Mouse (Mus musculus) neural tube, embryonic 15.5 days (tissue): ENCODE results near the gene AC134908.4. TPM values are rescaled to one million over a fixed set of nuclear protein-coding genes. Genes with fewer than 3 reads are reported as not detected.

Source experiments
- ATAC-seq: fragments of 200-750 bp; cut with Nextera tagmentation; 2 replicates; pipeline ENCODE4 v1.8.0; 2017; ENCODE audit warnings: mild to moderate bottlenecking, moderate TSS enrichment, moderate library complexity; ENCODE audit not compliant: low FRiP score
- H3K27ac ChIP-seq: fragments of 300-500 bp; sonication (generic); replicated peaks from 2 replicates; pipeline ENCODE4 v1.5.1; 2015; ENCODE audit warnings: mild to moderate bottlenecking, inconsistent platforms
- H3K27me3 ChIP-seq: fragments of 300-500 bp; sonication (generic); replicated peaks from 2 replicates; pipeline ENCODE4 v1.6.1; 2015; ENCODE audit warnings: inconsistent platforms
- H3K36me3 ChIP-seq: fragments of 300-500 bp; sonication (generic); 2 replicates; pipeline ENCODE4 v1.6.1; 2015; ENCODE audit warnings: inconsistent platforms
- H3K4me1 ChIP-seq: fragments of 300-500 bp; sonication (generic); 2 replicates; pipeline ENCODE4 v1.6.1; 2015; ENCODE audit warnings: inconsistent platforms
- H3K4me2 ChIP-seq: fragments of 300-500 bp; sonication (generic); 2 replicates; pipeline ENCODE4 v1.6.1; 2015; ENCODE audit warnings: inconsistent platforms, mild to moderate bottlenecking, moderate library complexity
- H3K4me3 ChIP-seq: fragments of 300-500 bp; sonication (generic); replicated peaks from 2 replicates; pipeline ENCODE4 v1.5.1; 2015; ENCODE audit warnings: mild to moderate bottlenecking, inconsistent platforms
- H3K9ac ChIP-seq: fragments of 300-500 bp; sonication (generic); replicated peaks from 2 replicates; pipeline ENCODE4 v1.6.1; 2015; ENCODE audit warnings: mild to moderate bottlenecking, inconsistent platforms
- H3K9me3 ChIP-seq: fragments of 300-500 bp; sonication (generic); replicated peaks from 2 replicates; pipeline ENCODE4 v1.6.1; 2016; ENCODE audit warnings: inconsistent platforms
- WGBS: fragments of 180-500 bp; shearing (Covaris S2); methylation state at CpG from one replicate; pipeline ENCODE4 v1.1.7; 2015; ENCODE audit warnings: mixed read lengths; 5-methylcytosine and 5-hydroxymethylcytosine counted together
- polyA plus RNA-seq: library from polyadenylated mRNA; unstranded; fragments of >200 nt; fragmentation: Nextera tagmentation; extraction: Ambion mirVana; gene quantifications from 2 replicates; pipeline ENCODE4 v1.2.1, GENCODE M21; 2015

Gene AC134908.4
- polyA plus RNA-seq, 1 experiment from 2014 or later = 3.1 TPM

DNA sequence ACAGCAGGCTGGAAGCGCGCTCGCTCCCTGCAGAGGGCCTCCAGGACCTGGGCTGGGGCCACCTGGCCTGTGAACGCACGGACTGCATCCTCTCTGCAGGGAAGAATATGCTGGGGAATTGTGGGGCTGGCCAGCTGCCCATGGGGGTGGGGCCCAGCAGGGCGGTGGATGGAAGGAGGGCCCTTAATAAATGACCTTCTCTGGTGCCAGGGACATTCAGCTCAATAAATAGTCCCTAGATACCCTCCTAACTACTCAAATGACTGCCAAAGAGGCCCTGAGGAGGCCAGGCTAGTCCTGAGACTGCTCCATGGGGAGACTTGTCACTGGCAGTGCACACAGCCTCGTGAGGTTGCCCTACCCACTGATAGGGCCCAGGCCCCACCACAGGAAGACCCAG, 12.4 kb downstream of the AC134908.4 start:
- peaks cover 51% of the 10 kb centered on the region for H3K36me3 ChIP-seq
- no peaks in the 10 kb centered on the region for H3K27me3 ChIP-seq
- no peaks in the 10 kb centered on the region for H3K9me3 ChIP-seq
- H3K4me3 ChIP-seq = no peak overlapping the region
- peaks cover 32% of the 10 kb centered on the region for H3K4me1 ChIP-seq
- peak overlapping the region; percentile 3; the same call in 1 of the 2 replicates for H3K27ac ChIP-seq
- 68% methylated on average over 7 of the region's 7 CpGs for whole genome bisulfite sequencing
- no peak for ATAC-seq
- 0 out of 2 replicates have a peak overlapping the region, but pooled peaks have one; percentile 2 for H3K9ac ChIP-seq
- peak overlapping the region; percentile 94 for H3K4me2 ChIP-seq

DNA sequence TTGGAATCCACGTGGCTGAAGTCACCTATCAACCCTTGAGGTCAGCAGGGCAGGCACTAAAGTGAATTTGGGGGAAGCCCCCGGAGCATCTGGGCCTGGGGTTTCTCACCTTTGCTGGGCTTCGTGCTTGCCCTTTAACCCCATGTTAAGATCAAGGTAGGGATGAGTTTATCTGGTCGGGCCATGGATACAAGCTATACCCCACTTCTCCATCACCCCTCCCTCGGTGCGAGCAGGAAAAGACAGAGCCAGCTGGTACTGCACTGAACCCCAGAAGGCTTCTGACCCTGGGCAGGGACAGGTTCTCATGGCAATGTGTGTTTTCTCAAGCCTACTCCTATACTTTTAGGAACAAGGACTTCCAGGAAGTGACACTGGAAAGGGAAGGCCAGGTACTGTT, 14.1 kb downstream of the AC134908.4 start:
- 80% methylated on average over 6 of the region's 6 CpGs for WGBS

DNA sequence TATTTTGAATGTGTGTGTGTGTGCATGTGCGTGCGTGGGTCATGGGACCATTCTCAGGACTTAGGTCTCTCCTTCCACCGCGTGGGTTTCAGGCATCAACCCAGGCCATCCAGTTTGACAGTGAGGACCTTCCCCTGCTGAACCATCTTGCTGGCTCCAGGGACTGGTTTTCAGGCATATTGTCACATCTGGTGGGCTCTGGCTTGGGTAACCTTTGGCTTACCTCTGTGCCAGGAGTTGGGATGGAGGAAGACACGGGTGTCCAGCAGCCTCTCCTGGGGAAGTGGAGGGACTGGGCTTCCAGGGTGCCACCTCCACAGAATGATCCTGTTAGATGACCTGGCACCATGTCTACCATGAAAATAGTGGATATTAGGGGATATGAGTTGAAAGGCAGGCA, 17.5 kb downstream of the AC134908.4 start:
- no peaks in the 10 kb centered on the region for H3K9me3 ChIP-seq
- no peak overlapping the region for H3K4me2 ChIP-seq
- H3K36me3 ChIP-seq = peaks cover 34% of the 10 kb centered on the region
- H3K27me3 ChIP-seq = no peaks in the 10 kb centered on the region
- peaks cover 27% of the 10 kb centered on the region for H3K4me1 ChIP-seq
- H3K4me3 ChIP-seq = no peak overlapping the region
- ATAC-seq = no peak
- H3K9ac ChIP-seq = no peak overlapping the region
- no peak overlapping the region for H3K27ac ChIP-seq
- WGBS = 94% methylated on average over 5 of the region's 5 CpGs

More for the DNA sequence above, 14.1 kb downstream of the AC134908.4 start:
- Histone ChIP-seq H3K4me3 (no peak overlapping the region), H3K4me2 (no peak overlapping the region), H3K9ac (no peak overlapping the region), H3K4me1 (peaks cover 32% of the 10 kb centered on the region), H3K36me3 (peaks cover 46% of the 10 kb centered on the region), H3K27me3 (no peaks in the 10 kb centered on the region), H3K27ac (no peak overlapping the region), H3K9me3 (no peaks in the 10 kb centered on the region)
- no peak for ATAC-seq

DNA sequence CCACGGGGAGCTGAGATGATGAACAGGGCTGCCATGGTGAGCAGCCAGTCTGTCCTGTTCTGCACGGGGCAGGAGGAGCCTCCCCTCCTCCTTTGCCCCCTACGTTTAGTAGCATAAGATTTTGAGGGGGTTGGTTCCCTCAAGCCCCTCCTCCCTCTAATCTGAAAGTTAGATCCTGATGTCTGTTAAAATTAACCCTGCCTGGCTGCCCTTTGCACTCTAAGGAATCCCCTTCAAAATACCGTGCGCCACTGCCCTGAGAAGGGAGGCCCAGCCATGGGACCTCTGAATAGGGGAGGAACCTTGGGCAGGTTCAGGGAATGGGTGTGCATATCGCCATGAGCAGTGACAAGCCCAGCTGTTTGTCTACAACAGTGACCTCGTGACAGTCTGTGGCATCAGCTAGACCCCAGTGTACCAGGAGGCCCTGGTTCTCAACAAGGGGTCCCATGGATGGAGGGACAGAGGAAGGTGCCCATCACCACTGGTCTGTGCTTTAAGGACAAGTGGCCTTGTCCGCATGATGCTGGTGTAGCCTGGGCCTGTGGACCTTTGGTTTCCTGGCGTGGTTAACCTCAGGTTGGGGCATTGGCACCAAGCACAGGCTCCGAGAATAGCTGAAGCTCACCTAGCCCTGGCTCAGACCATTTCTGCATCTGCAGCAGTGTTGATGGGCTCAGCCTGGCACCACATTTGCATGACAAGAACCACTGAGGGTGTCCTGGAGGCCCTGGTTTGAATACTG, 20.0 kb downstream of the AC134908.4 start:
- Histone ChIP-seq H3K27ac (no peak overlapping the region), H3K4me1 (peaks cover 21% of the 10 kb centered on the region), H3K36me3 (0 out of 2 replicates have a peak, but pooled peaks cover 9% of the 10 kb centered on the region), H3K4me2 (no peak overlapping the region), H3K27me3 (no peaks in the 10 kb centered on the region; the same call in 1 of the 2 replicates), H3K4me3 (no peak overlapping the region), H3K9me3 (no peaks in the 10 kb centered on the region), H3K9ac (no peak overlapping the region)
- WGBS = 85% methylated on average over 10 of the region's 10 CpGs
- ATAC-seq = no peak

DNA sequence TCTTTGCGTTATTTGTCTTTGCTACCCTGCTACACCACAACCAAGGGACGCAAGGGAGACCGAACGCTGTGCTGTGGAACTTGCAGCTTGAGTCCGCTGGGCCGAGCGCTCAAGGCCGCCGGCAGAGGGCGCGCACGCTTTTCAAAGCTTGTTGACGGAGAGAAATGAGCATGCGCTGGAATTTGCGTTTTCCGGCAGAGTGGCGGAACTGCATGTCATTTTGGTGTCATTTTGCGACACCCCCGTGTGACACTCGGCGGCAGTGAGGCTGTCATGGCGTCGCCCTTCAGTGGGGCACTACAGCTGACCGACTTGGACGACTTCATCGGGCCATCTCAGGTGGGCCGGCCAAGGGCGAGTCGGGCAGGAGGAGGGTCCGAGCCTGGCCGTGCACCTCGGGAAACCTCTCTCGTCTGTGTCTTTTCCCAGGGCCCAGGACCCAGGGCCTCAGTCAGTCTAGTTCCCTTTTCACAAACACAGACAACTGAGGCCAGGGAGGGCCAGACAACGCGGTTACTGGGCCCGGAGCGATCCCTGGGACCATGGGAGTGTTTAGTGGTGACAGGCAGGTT, 21.8 kb downstream of the AC134908.4 start, which contains the start of gene Narfl:
Gene Narfl (plus strand): TSS at position 228 of the 572 bp plus-strand sequence.
- H3K9ac ChIP-seq = peak within 1 kb of the TSS; percentile 86
- peak; percentile 89 for ATAC-seq
- peak within 1 kb of the TSS; percentile 73 for H3K4me2 ChIP-seq
- peaks cover 21% of the 10 kb centered on the region for H3K4me1 ChIP-seq
- peak within 1 kb of the TSS; percentile 46; the same call in 1 of the 2 replicates for H3K27ac ChIP-seq
- H3K27me3 ChIP-seq = peaks cover 6% of the 10 kb centered on the region; the same call in 1 of the 2 replicates
- no peaks in the 10 kb centered on the region for H3K9me3 ChIP-seq
- H3K36me3 ChIP-seq = 0 out of 2 replicates have a peak, but pooled peaks cover 3% of the 10 kb centered on the region
- peak within 1 kb of the TSS; percentile 80 for H3K4me3 ChIP-seq
- WGBS = under 1% methylated on average over 37 of the region's 37 CpGs

DNA sequence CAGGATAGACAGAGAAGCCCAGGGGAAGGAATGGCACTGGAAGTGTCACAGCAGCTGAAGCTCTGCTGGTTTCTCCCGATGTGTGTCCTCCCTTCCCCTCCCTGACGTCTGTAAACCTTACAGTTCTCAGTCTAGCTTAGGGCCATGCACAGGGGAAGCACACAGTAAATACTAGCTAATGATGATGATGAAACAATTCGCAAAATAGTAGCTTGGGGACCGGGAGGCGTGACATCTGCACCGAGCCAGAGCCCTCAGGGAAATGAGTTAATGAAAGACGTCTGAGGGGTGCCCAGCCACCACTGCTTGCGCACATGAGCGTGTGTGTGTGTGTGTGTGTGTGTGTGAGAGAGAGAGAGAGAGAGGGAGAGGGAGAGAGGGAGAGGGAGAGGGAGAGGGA, 26.1 kb downstream of the AC134908.4 start:
- WGBS = 40% methylated on average over 9 of the region's 9 CpGs
- Histone ChIP-seq H3K9me3 (no peaks in the 10 kb centered on the region), H3K36me3 (no peaks in the 10 kb centered on the region), H3K27ac (no peak overlapping the region), H3K4me1 (peaks cover 10% of the 10 kb centered on the region), H3K4me2 (no peak overlapping the region), H3K9ac (no peak overlapping the region), H3K4me3 (no peak overlapping the region), H3K27me3 (peaks cover 28% of the 10 kb centered on the region)
- ATAC-seq = no peak

DNA sequence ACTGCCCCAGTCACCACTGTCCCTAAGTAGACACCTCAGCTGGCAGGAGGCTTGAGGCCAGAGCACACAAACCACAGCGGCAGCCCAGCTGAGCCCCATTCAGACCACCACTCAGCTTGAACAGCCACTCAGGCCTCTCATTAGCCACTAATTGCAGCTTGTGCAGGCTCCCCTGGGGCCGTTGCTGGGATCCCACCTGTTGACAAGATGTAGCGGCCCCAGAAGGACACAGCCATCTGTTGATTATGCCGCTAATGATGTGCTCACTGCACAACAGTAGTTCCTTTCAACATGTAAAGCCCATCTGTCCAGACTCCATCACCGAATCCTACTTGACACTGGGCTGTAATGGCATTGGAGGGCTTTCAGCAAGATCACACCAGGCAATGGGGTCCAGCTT, 29.6 kb downstream of the AC134908.4 start:
- Histone ChIP-seq H3K9me3 (no peaks in the 10 kb centered on the region), H3K27ac (no peak overlapping the region), H3K4me3 (no peak overlapping the region), H3K9ac (no peak overlapping the region), H3K4me1 (no peaks in the 10 kb centered on the region), H3K4me2 (no peak overlapping the region), H3K27me3 (peaks cover 28% of the 10 kb centered on the region), H3K36me3 (no peaks in the 10 kb centered on the region)
- 25% methylated on average over 5 of the region's 5 CpGs for WGBS
- ATAC-seq = no peak

DNA sequence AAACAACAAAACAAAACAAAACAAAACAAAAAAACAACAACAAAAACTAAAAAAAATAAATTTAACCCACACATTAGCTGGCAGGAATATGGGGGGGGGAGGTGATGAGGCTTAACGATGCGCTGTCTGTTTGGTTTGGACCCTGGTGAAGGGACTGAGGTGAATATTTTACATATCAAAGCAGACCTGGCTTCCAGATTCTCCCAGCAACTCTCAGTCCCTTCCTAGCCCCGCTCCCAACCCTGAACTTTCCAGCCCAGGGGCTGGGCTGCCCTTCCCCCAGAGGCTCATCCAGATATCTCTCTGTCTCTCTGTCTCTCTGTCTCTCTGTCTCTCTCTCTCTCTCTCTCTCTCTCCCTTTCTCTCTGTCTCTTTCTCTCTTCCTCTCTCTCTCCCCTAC, 32.9 kb downstream of the AC134908.4 start:
- no peaks in the 10 kb centered on the region for H3K4me1 ChIP-seq
- no peak overlapping the region for H3K27ac ChIP-seq
- no peak for ATAC-seq
- H3K4me3 ChIP-seq = no peak overlapping the region
- peaks cover 14% of the 10 kb centered on the region for H3K27me3 ChIP-seq
- no peaks in the 10 kb centered on the region for H3K36me3 ChIP-seq
- WGBS = 36% methylated on average over 3 of the region's 3 CpGs
- H3K9me3 ChIP-seq = no peaks in the 10 kb centered on the region
- no peak overlapping the region for H3K9ac ChIP-seq
- no peak overlapping the region for H3K4me2 ChIP-seq

DNA sequence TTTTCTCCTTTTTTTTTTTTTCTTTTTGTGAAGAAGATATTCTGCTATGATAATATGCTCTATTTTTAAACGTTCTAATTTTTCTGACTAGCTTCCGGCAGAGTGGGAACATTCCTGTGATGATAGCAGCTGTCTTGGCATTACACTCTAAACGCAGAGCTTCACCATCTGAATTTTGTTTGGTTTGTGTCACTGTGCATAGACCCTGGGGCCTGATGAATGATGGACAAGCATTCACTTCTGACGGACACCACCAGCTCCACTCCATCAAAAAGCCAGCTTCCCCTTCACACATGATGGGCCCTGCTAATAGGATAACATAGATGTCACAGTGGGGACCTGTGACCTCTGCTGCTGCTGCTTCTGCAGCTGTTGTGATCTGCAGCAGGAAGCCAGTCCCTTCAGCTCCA, 33.9 kb downstream of the AC134908.4 start:
- H3K9ac ChIP-seq = no peak overlapping the region
- H3K9me3 ChIP-seq = no peaks in the 10 kb centered on the region
- H3K27ac ChIP-seq = no peak overlapping the region
- no peaks in the 10 kb centered on the region for H3K36me3 ChIP-seq
- ATAC-seq = no peak
- no peaks in the 10 kb centered on the region for H3K4me1 ChIP-seq
- no peak overlapping the region for H3K4me2 ChIP-seq
- peaks cover 6% of the 10 kb centered on the region for H3K27me3 ChIP-seq
- 65% methylated on average over 4 of the region's 4 CpGs for WGBS
- no peak overlapping the region for H3K4me3 ChIP-seq

DNA sequence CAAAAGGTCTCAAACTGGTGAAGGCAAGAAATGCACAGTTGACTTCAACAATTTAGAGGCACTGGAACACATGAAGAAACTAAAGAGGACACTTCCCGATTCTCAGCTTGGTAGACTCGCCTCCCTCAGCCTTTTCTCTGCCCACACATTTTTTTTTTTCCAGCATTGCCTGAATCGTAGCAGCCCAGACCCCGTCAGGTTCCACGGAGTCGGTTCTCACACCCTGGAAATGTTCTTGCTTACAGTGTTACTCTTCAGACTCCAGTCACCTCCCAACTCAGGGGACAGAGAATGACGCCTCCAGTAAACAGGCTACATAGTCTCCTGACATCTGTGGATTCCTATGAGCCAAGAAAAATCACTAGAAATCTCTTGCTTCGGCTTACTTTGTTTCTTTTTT, 35.3 kb downstream of the AC134908.4 start:
- ATAC-seq = no peak
- Histone ChIP-seq H3K9me3 (no peaks in the 10 kb centered on the region), H3K4me2 (no peak overlapping the region), H3K4me3 (no peak overlapping the region), H3K27ac (no peak overlapping the region), H3K9ac (no peak overlapping the region), H3K36me3 (no peaks in the 10 kb centered on the region), H3K4me1 (no peaks in the 10 kb centered on the region), H3K27me3 (no peaks in the 10 kb centered on the region)
- 78% methylated on average over 8 of the region's 8 CpGs for WGBS

DNA sequence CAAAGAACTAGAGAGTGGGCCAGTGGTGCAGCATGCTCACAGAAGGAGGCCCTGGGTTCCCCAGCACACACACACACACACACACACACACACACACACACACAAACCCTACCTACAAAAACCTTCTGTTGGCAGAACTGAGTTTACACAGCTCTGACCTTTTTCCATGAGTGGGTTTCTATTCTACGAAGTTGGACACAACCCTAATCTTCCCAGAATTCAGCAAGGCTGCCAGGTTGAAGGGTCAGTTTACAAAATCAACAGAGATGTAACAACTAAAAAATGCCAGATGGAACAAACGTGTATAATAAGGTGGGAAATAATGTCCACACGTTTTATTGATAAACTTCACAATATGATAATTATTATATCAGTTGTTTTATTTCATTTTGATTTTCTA, 37.8 kb downstream of the AC134908.4 start:
- 74% methylated on average over 3 of the region's 3 CpGs for WGBS
- H3K4me1 ChIP-seq = no peaks in the 10 kb centered on the region
- H3K9ac ChIP-seq = no peak overlapping the region
- no peak overlapping the region for H3K27ac ChIP-seq
- no peaks in the 10 kb centered on the region for H3K27me3 ChIP-seq
- no peak overlapping the region for H3K4me2 ChIP-seq
- H3K36me3 ChIP-seq = no peaks in the 10 kb centered on the region
- H3K9me3 ChIP-seq = no peaks in the 10 kb centered on the region
- no peak for ATAC-seq
- H3K4me3 ChIP-seq = no peak overlapping the region
